Mouse (Mus musculus) forebrain, embryonic 14.5 days (tissue): ENCODE measurements around the gene Lhfp. TPM values are rescaled to one million over a fixed set of nuclear protein-coding genes. Genes with fewer than 3 reads are reported as not detected.
A peak's percentile ranks its signal among the peaks of the same experiment; 100 is the strongest.

Source experiments
- ATAC-seq: fragments of 200-750 bp; cut with Nextera tagmentation; 2 replicates; pipeline ENCODE4 v1.8.0; 2017; ENCODE audit warnings: mild to moderate bottlenecking, moderate library complexity
- DNase-seq: peaks from one replicate; pipeline ENCODE4 v3.0.0-alpha.2; 2015; ENCODE audit warnings: low spot score
- H3K27ac ChIP-seq: fragments of 300-500 bp; sonication (generic); 2 replicates; pipeline ENCODE4 v1.5.1; 2014; ENCODE audit warnings: low read depth, mild to moderate bottlenecking, control low read depth, low read length, moderate library complexity
- H3K27me3 ChIP-seq: fragments of 300-500 bp; sonication (generic); replicated peaks from 2 replicates; pipeline ENCODE4 v1.6.1; 2014; ENCODE audit warnings: low read length, control low read depth, mixed read lengths; ENCODE audit not compliant: control insufficient read depth, insufficient read depth
- H3K36me3 ChIP-seq: fragments of 300-500 bp; sonication (generic); 2 replicates; pipeline ENCODE4 v1.6.1; 2014; ENCODE audit warnings: low read length, control low read depth; ENCODE audit not compliant: control insufficient read depth, insufficient read depth
- H3K4me1 ChIP-seq: fragments of 300-500 bp; sonication (generic); 2 replicates; pipeline ENCODE4 v1.6.1; 2014; ENCODE audit warnings: antibody characterized with exemption, low read length, control low read depth; ENCODE audit not compliant: control insufficient read depth, insufficient read depth
- H3K4me2 ChIP-seq: fragments of 300-500 bp; sonication (generic); 2 replicates; pipeline ENCODE4 v1.6.1; 2014; ENCODE audit warnings: mild to moderate bottlenecking, control low read depth, low read length
- H3K4me3 ChIP-seq: fragments of 300-500 bp; sonication (generic); 2 replicates; pipeline ENCODE4 v1.5.1; 2014; ENCODE audit warnings: low read depth, low read length, control low read depth
- H3K9ac ChIP-seq: fragments of 300-500 bp; sonication (generic); 2 replicates; pipeline ENCODE4 v1.6.1; 2014; ENCODE audit warnings: mild to moderate bottlenecking, low read length, control low read depth, moderate library complexity
- H3K9me3 ChIP-seq: fragments of 300-500 bp; sonication (generic); replicated peaks from 2 replicates; pipeline ENCODE4 v1.6.1; 2016; ENCODE audit warnings: low read length, control low read depth, mixed read lengths; ENCODE audit not compliant: control insufficient read depth
- WGBS: fragments of 180-500 bp; shearing (Covaris S2); extraction: QIAGEN DNeasy Blood & Tissue Kit; methylation state at CpG from one replicate; pipeline ENCODE4 v1.1.7; 2014; 5-methylcytosine and 5-hydroxymethylcytosine counted together
- polyA plus RNA-seq: library from polyadenylated mRNA; unstranded; fragments of >200 nt; fragmentation: Nextera tagmentation; extraction: Ambion mirVana; gene quantifications from 2 replicates; pipeline ENCODE4 v1.2.1, GENCODE M21; 2014

Gene Lhfp
- polyA plus RNA-seq, 1 experiment from 2014 or later = 37.4 TPM

- H3K9me3 ChIP-seq = no peaks in the 10 kb centered on the region
- H3K27me3 ChIP-seq = no peaks in the 10 kb centered on the region
- WGBS = 86% methylated on average over 7 of the region's 7 CpGs
- H3K4me2 ChIP-seq = no peak overlapping the region
- H3K4me3 ChIP-seq = no peak overlapping the region
- peaks cover 20% of the 10 kb centered on the region for H3K4me1 ChIP-seq
- DNase-seq (no peak), ATAC-seq (no peak)
- H3K36me3 ChIP-seq = no peaks in the 10 kb centered on the region
- H3K9ac ChIP-seq = no peak overlapping the region
- H3K27ac ChIP-seq = no peak overlapping the region
Measured at GRCm38 (mm10) chr3:53204348-53204984, 163.1 kb downstream of the Lhfp start.

- no peak overlapping the region for H3K27ac ChIP-seq
- no peaks in the 10 kb centered on the region for H3K27me3 ChIP-seq
- 92% methylated on average over 1 of the region's 1 CpGs for WGBS
- H3K4me1 ChIP-seq = peaks cover 20% of the 10 kb centered on the region
- ATAC-seq (no peak), DNase-seq (no peak)
- no peak overlapping the region for H3K4me2 ChIP-seq
- H3K9me3 ChIP-seq = no peaks in the 10 kb centered on the region
- H3K36me3 ChIP-seq = no peaks in the 10 kb centered on the region
- H3K9ac ChIP-seq = no peak overlapping the region
- no peak overlapping the region for H3K4me3 ChIP-seq
Measured at GRCm38 (mm10) chr3:53204985-53205365, 163.6 kb downstream of the Lhfp start.

GRCm38 (mm10) chr3:53205706-53206105 is 164.4 kb downstream of the Lhfp start:
- Histone ChIP-seq H3K4me1 (peaks cover 20% of the 10 kb centered on the region), H3K4me2 (no peak overlapping the region), H3K9me3 (no peaks in the 10 kb centered on the region), H3K9ac (no peak overlapping the region), H3K27me3 (no peaks in the 10 kb centered on the region), H3K4me3 (no peak overlapping the region), H3K36me3 (no peaks in the 10 kb centered on the region), H3K27ac (no peak overlapping the region)
- DNase-seq = no peak
- 95% methylated on average over 3 of the region's 3 CpGs for WGBS
- ATAC-seq = no peak

- Histone ChIP-seq H3K4me2 (no peak overlapping the region), H3K27ac (no peak overlapping the region), H3K9ac (no peak overlapping the region), H3K4me1 (peaks cover 14% of the 10 kb centered on the region), H3K36me3 (no peaks in the 10 kb centered on the region), H3K27me3 (no peaks in the 10 kb centered on the region), H3K9me3 (no peaks in the 10 kb centered on the region), H3K4me3 (no peak overlapping the region)
- 35% methylated on average over 11 of the region's 11 CpGs for WGBS
- ATAC-seq (peak; percentile 25; the same call in 1 of the 2 replicates), DNase-seq (no peak)
Measured at GRCm38 (mm10) chr3:53206509-53207224, 165.3 kb downstream of the Lhfp start.

DNA sequence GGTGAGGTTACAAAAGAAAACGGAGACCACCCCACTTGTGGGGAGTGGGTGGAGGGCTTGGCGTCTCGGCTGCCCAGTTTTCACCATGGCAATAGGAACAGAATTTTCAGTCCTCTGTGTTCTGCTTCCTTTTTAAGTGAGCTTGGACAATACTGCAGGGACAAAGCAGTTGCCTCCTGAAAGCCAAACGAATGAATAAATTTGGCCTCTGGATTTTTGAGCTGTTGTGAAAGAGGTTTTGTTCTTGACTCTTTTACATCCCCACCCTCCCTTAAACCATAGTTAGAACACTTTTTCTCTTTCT is 165.8 kb downstream of the Lhfp start:
- ATAC-seq (peak; percentile 57; the same call in 1 of the 2 replicates), DNase-seq (peak; percentile 42)
- Histone ChIP-seq H3K4me1 (peaks cover 10% of the 10 kb centered on the region; the same call in 1 of the 2 replicates), H3K27me3 (no peaks in the 10 kb centered on the region), H3K9ac (no peak overlapping the region), H3K27ac (no peak overlapping the region), H3K36me3 (no peaks in the 10 kb centered on the region), H3K4me2 (no peak overlapping the region), H3K9me3 (no peaks in the 10 kb centered on the region), H3K4me3 (no peak overlapping the region)
- under 1% methylated on average over 4 of the region's 4 CpGs for WGBS

GRCm38 (mm10) chr3:53210691-53211526 is 169.6 kb downstream of the Lhfp start:
- DNase-seq = no peak
- 46% methylated on average over 10 of the region's 10 CpGs for WGBS

GRCm38 (mm10) chr3:53212599-53212998 is 171.3 kb downstream of the Lhfp start:
- DNase-seq (no peak), ATAC-seq (no peak)
- Histone ChIP-seq H3K36me3 (no peaks in the 10 kb centered on the region), H3K4me3 (no peak overlapping the region), H3K9me3 (no peaks in the 10 kb centered on the region), H3K9ac (no peak overlapping the region), H3K27ac (no peak overlapping the region), H3K27me3 (no peaks in the 10 kb centered on the region), H3K4me2 (no peak overlapping the region), H3K4me1 (peaks cover 5% of the 10 kb centered on the region)
- 82% methylated on average over 2 of the region's 2 CpGs for WGBS

More at GRCm38 (mm10) chr3:53210691-53211526, 169.6 kb downstream of the Lhfp start:
- Histone ChIP-seq H3K4me1 (peaks cover 9% of the 10 kb centered on the region), H3K4me3 (no peak overlapping the region), H3K36me3 (no peaks in the 10 kb centered on the region), H3K4me2 (no peak overlapping the region), H3K9ac (no peak overlapping the region), H3K27ac (no peak overlapping the region), H3K27me3 (no peaks in the 10 kb centered on the region), H3K9me3 (no peaks in the 10 kb centered on the region)
- no peak for ATAC-seq

DNA sequence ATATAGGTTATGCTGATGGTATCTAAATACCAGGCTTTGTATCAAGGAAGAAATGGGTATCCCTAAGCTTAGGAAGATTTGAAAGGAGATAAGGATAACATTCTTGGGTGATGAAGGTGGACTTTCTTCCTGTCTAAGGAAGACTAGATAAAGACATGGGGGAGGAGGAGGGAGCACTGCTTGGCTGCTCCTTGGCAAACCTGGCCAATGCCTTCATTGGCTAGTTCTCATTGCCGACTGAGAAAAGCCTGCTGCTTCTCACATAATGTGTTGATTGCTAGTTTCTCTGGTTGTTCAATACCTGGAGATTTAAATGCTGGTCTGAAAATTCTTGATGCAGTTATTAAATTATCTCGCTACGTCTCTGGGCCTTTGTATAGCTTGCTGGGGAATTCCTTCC is 172.0 kb downstream of the Lhfp start:
- peaks cover 5% of the 10 kb centered on the region for H3K4me1 ChIP-seq
- no peak for DNase-seq
- H3K27ac ChIP-seq = no peak overlapping the region
- H3K9ac ChIP-seq = no peak overlapping the region
- WGBS = 69% methylated on average over 3 of the region's 3 CpGs
- no peaks in the 10 kb centered on the region for H3K27me3 ChIP-seq
- H3K4me3 ChIP-seq = no peak overlapping the region
- H3K4me2 ChIP-seq = no peak overlapping the region
- no peaks in the 10 kb centered on the region for H3K36me3 ChIP-seq
- ATAC-seq = no peak
- H3K9me3 ChIP-seq = no peaks in the 10 kb centered on the region
